Mouse (Mus musculus) heart, postnatal 4 days (tissue): ENCODE measurements around the gene Tgif2. TPM values are rescaled to one million over a fixed set of nuclear protein-coding genes. Genes with fewer than 3 reads are reported as not detected.

Experiments
- total RNA-seq, 2 experiments: library from RNA; stranded (reverse); gene quantifications; 2 replicates each; pipeline ENCODE4 v1.2.3; 2021

Tgif2 gene
- total RNA-seq, 2 experiments from 2014 or later: 18.2 to 19.3 TPM

Other genes with a start within 250 kb of the Tgif2 start
- gene Dlgap4, start 226.3 kb upstream of the Tgif2 start, total RNA-seq: 10 to 100 TPM; 57.1 to 58.3 TPM
- gene Myl9, start 64.6 kb upstream of the Tgif2 start, total RNA-seq: 1,000 to 10,000 TPM; 1,178 to 1,267 TPM
- gene 4930518I15Rik, start 17.9 kb downstream of the Tgif2 start, total RNA-seq: 1 to 10 TPM; 1.3 to 2.0 TPM
- gene Rab5if, start 23.1 kb downstream of the Tgif2 start, total RNA-seq: 100 to 1,000 TPM; 136 to 142 TPM
- gene Sla2, start 47.2 kb downstream of the Tgif2 start, total RNA-seq: not detected
- 10 to 100 TPM; 23.0 to 27.2 TPM for gene Ndrg3, start 152.0 kb downstream of the Tgif2 start, total RNA-seq
- 10 to 100 TPM; 21.5 to 24.3 TPM for gene Dsn1, start 167.1 kb downstream of the Tgif2 start, total RNA-seq
- gene Soga1, start 239.2 kb downstream of the Tgif2 start, total RNA-seq: 10 to 100 TPM; 36.9 to 39.8 TPM
- not detected for gene Tldc2, start 247.0 kb downstream of the Tgif2 start, total RNA-seq